Mouse (Mus musculus): ENCODE measurements around the gene Plekho2. TPM values are rescaled to one million over a fixed set of nuclear protein-coding genes. Genes with fewer than 3 reads are reported as not detected.
A peak's percentile ranks its signal among the peaks of the same experiment; 100 is the strongest.

The Plekho2 gene
- polyA plus RNA-seq, 1 experiment, result 58.1 TPM

DNA sequence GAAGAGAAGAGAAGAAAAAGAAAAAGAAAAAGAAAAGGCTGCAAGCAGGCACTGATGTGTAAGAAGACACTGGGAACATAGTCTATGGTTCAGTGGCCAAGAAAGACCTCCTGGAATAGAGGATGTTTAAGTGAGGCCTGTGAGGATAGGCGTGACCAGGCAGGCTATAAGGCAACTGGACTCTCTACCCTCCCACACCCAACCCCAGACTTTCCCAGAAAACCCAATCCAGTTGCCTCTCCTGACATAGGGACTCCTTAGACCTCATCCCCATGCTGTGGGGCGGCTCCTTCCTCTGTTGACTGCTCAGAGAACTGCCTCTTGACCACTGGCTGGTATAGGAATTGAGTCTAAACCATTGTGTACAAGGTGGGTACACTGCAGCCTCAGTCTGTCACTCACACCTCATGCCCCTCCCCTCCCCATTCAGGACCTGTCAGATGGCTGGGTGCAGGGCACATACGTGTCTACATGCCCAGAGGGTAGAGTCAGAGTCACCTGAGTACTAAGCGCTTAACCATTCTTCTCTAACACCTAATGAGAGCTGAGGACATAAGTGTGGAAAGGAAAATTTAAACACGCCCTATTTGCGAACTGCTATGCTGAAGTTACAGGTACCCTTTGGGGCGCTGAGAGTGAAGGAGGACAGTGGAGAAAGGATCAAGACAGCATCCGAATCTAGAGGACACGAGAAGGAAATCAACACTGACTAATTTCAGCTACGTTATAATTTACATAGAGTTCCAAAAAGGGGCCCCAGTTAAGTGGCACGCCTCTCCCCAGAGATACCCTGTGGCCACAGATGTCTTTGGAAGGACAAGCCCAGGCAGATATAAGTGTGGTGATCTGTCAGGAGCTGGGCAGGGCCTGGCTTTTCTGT lies 5.1 kb downstream of the Plekho2 start:
- TF ChIP-seq CTCF (IDR thresholded peaks at IDR 0.05; ENCODE audit: borderline replicate concordance, insufficient read depth, low read length) (no peak), POLR2A (IDR thresholded peaks at IDR 0.05; ENCODE audit: low read depth, low read length) (no peak)
- Histone ChIP-seq H3K27ac (ENCODE audit: insufficient read depth, low read length) (peak overlapping the region; percentile 17), H3K4me1 (ENCODE audit: control insufficient read depth, insufficient read depth, low read length) (peaks cover 10% of the 10 kb centered on the region), H3K4me3 (ENCODE audit: insufficient read depth, low read length) (no peak overlapping the region)

DNA sequence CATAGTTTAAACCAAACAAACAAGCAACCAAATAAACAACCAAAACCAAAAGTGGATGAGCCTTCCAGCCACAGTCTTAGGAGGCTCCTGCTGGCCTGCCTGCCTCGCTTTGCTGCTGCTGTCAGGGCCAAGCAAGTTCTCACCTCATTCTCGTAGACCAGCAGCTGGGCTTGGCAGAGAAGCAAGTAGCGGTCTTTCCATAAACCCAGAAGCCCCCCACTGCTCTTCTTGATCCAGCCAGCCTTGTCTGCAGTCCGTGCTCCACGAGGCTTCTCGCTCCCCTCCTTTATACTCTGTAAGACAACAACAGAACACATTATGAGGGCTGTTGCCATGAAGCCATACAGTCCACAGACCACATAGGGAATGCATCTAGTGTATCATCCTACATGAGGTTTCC lies 7.0 kb downstream of the Plekho2 start:
- Histone ChIP-seq H3K27ac (ENCODE audit: insufficient read depth, low read length) (0 out of 2 replicates have a peak overlapping the region, but pooled peaks have one; percentile 14), H3K4me1 (ENCODE audit: control insufficient read depth, insufficient read depth, low read length) (peaks cover 10% of the 10 kb centered on the region), H3K4me3 (ENCODE audit: insufficient read depth, low read length) (no peak overlapping the region)
- no peak for TF ChIP-seq POLR2A (IDR thresholded peaks at IDR 0.05; ENCODE audit: low read depth, low read length)
- no peak for TF ChIP-seq CTCF (IDR thresholded peaks at IDR 0.05; ENCODE audit: borderline replicate concordance, insufficient read depth, low read length)

GRCm38 (mm10) chr9:65569491-65569971 lies 10.3 kb downstream of the Plekho2 start:
- Histone ChIP-seq H3K4me1 (ENCODE audit: control insufficient read depth, insufficient read depth, low read length) (no peaks in the 10 kb centered on the region), H3K27ac (ENCODE audit: insufficient read depth, low read length) (peak overlapping the region; percentile 91), H3K4me3 (ENCODE audit: insufficient read depth, low read length) (no peak overlapping the region)
- TF ChIP-seq POLR2A (IDR thresholded peaks at IDR 0.05; ENCODE audit: low read depth, low read length) (no peak), CTCF (IDR thresholded peaks at IDR 0.05; ENCODE audit: borderline replicate concordance, insufficient read depth, low read length) (no peak)

GRCm38 (mm10) chr9:65568787-65569186 lies 11.1 kb downstream of the Plekho2 start:
- peak overlapping the region; percentile 91 for H3K27ac ChIP-seq (ENCODE audit: insufficient read depth, low read length)
- H3K4me1 ChIP-seq (ENCODE audit: control insufficient read depth, insufficient read depth, low read length), result no peaks in the 10 kb centered on the region
- no peak overlapping the region for H3K4me3 ChIP-seq (ENCODE audit: insufficient read depth, low read length)
- TF ChIP-seq CTCF (IDR thresholded peaks at IDR 0.05; ENCODE audit: borderline replicate concordance, insufficient read depth, low read length) (no peak), POLR2A (IDR thresholded peaks at IDR 0.05; ENCODE audit: low read depth, low read length) (no peak)

DNA sequence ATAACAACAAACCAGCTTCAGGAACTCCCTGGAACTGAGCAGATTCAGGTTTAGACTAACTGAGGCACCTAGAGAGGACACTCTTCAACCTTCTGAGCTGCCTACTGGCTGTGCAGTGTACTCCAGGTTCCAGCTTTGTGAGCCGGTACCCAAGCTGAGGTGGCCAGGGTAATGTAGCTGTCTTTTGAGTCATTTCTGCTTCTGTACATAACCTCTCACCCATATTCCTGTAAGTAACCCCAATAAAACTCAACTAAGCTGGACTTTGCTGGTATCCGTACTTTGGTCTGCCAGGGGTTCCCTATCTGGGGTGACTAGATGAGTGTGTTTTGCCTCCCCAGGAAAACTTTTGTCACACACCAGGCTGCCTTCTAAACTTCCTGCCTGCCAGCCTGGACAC lies 15.1 kb downstream of the Plekho2 start:
- TF ChIP-seq CTCF (IDR thresholded peaks at IDR 0.05; ENCODE audit: borderline replicate concordance, insufficient read depth, low read length) (no peak), POLR2A (IDR thresholded peaks at IDR 0.05; ENCODE audit: low read depth, low read length) (no peak)
- no peak overlapping the region for H3K27ac ChIP-seq (ENCODE audit: insufficient read depth, low read length)
- peaks cover 7% of the 10 kb centered on the region for H3K4me1 ChIP-seq (ENCODE audit: control insufficient read depth, insufficient read depth, low read length)
- no peak overlapping the region for H3K4me3 ChIP-seq (ENCODE audit: insufficient read depth, low read length)

DNA sequence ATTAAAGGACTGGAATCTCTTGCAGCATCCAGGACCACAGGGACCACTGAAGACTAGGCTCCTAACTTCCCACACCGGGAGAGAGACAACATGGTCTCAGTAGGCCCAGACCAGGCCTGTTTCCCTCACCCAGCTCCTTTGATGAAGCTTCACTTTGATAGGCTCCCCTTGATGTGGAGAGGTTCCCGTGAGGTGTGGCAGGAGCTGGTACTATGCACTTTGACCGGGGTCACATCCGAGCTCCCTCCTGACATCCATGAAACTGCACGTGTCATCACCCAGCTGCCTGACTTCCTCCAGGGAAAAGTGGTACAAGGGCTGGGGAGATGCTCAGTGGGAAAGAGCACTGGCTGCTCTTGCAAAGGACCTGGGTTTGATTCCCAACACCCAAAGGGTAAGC lies 16.8 kb downstream of the Plekho2 start:
- Histone ChIP-seq H3K4me3 (ENCODE audit: insufficient read depth, low read length) (no peak overlapping the region), H3K27ac (ENCODE audit: insufficient read depth, low read length) (no peak overlapping the region)

DNA sequence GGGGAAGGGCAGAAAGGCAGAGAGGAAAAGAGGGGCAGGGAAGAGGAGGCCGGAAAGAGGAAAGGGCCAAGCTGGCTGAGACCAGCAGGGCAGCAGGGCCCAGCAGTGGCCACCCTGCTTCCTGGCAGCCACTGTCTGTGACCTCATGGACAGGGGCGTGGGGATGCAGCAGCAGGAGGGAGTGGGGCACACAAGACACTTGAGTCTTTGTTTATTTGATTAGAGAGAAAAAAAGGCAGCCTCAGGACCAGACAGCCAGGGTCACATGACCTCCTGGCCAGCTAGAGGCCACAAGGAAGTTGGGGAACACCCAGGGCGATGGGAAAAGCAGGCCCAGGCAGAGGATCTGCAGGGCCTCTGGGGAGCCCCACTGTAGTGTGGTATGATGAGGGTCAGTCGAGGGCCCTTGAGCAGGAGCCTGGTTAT lies 17.7 kb downstream of the Plekho2 start:
- Histone ChIP-seq H3K4me3 (ENCODE audit: insufficient read depth, low read length) (no peak overlapping the region), H3K27ac (ENCODE audit: insufficient read depth, low read length) (0 out of 2 replicates have a peak overlapping the region, but pooled peaks have one; percentile 12), H3K4me1 (ENCODE audit: control insufficient read depth, insufficient read depth, low read length) (peaks cover 7% of the 10 kb centered on the region)
- TF ChIP-seq CTCF (IDR thresholded peaks at IDR 0.05; ENCODE audit: borderline replicate concordance, insufficient read depth, low read length) (no peak), POLR2A (IDR thresholded peaks at IDR 0.05; ENCODE audit: low read depth, low read length) (no peak)

More for the DNA sequence above, 16.8 kb downstream of the Plekho2 start:
- peaks cover 7% of the 10 kb centered on the region for H3K4me1 ChIP-seq (ENCODE audit: control insufficient read depth, insufficient read depth, low read length)
- no peak for TF ChIP-seq CTCF (IDR thresholded peaks at IDR 0.05; ENCODE audit: borderline replicate concordance, insufficient read depth, low read length)
- no peak for TF ChIP-seq POLR2A (IDR thresholded peaks at IDR 0.05; ENCODE audit: low read depth, low read length)

DNA sequence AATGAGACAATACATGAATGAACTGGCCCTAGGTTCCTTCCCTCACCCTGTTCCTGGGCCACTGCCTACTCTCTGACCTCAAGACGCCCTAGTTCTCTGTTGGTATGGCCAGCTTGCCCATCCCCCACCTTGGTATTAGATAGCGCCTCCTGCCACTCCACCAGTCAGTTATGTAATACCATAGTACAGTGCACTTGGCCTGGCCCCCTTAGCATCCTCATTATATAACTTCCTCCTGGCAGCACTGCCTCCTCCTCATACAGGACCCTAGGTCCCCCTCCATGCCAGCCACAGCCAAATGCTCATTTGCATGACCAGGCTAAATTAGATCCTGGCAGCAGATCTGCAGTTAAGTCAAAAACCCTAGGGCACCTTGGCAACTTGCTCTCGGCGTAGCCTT lies 18.8 kb downstream of the Plekho2 start:
- Histone ChIP-seq H3K27ac (ENCODE audit: insufficient read depth, low read length) (no peak overlapping the region), H3K4me1 (ENCODE audit: control insufficient read depth, insufficient read depth, low read length) (peaks cover 7% of the 10 kb centered on the region)

DNA sequence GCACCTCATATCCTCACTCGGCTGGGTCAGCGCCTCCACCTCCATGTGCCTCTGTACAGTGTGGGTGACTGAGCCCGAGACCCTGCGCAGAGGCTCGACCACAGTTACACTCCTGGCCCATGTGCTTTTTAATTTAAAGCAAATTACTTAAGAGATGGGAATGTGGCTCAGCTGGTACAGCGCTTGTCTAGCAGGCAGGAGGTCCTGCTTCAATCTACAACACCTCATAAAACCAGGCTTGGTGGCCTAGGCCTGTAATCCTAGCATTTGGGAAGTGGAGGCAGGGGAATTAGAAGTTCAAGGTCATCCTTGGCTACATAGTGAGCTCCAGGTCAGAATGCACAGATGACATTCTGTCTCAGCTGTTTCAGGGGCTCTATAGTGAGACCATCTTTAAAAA lies 21.0 kb downstream of the Plekho2 start:
- no peak overlapping the region for H3K27ac ChIP-seq (ENCODE audit: insufficient read depth, low read length)
- peaks cover 11% of the 10 kb centered on the region for H3K4me1 ChIP-seq (ENCODE audit: control insufficient read depth, insufficient read depth, low read length)
- H3K4me3 ChIP-seq (ENCODE audit: insufficient read depth, low read length), result no peak overlapping the region
- no peak for TF ChIP-seq CTCF (IDR thresholded peaks at IDR 0.05; ENCODE audit: borderline replicate concordance, insufficient read depth, low read length)
- no peak for TF ChIP-seq POLR2A (IDR thresholded peaks at IDR 0.05; ENCODE audit: low read depth, low read length)

More for the DNA sequence above, 18.8 kb downstream of the Plekho2 start:
- no peak for TF ChIP-seq CTCF (IDR thresholded peaks at IDR 0.05; ENCODE audit: borderline replicate concordance, insufficient read depth, low read length)
- TF ChIP-seq POLR2A (IDR thresholded peaks at IDR 0.05; ENCODE audit: low read depth, low read length), result no peak
- H3K4me3 ChIP-seq (ENCODE audit: insufficient read depth, low read length), result no peak overlapping the region

- peaks cover 7% of the 10 kb centered on the region; the same call in 1 of the 2 replicates for H3K4me1 ChIP-seq (ENCODE audit: control insufficient read depth, insufficient read depth, low read length)
- TF ChIP-seq POLR2A (IDR thresholded peaks at IDR 0.05; ENCODE audit: low read depth, low read length), result no peak
- no peak for TF ChIP-seq CTCF (IDR thresholded peaks at IDR 0.05; ENCODE audit: borderline replicate concordance, insufficient read depth, low read length)
- no peak overlapping the region for H3K4me3 ChIP-seq (ENCODE audit: insufficient read depth, low read length)
- no peak overlapping the region for H3K27ac ChIP-seq (ENCODE audit: insufficient read depth, low read length)
Observed at GRCm38 (mm10) chr9:65556979-65557378, 22.9 kb downstream of the Plekho2 start.

Data from embryonic fibroblast, embryonic 13.5 days (primary cell).